Mouse (Mus musculus): Measurements from ENCODE around the gene Spp2. TPM values are rescaled to one million over a fixed set of nuclear protein-coding genes. Genes with fewer than 3 reads are reported as not detected.

Gene Spp2
- polyA plus RNA-seq, 1 experiment from 2014 or later: 8.6 TPM

DNA sequence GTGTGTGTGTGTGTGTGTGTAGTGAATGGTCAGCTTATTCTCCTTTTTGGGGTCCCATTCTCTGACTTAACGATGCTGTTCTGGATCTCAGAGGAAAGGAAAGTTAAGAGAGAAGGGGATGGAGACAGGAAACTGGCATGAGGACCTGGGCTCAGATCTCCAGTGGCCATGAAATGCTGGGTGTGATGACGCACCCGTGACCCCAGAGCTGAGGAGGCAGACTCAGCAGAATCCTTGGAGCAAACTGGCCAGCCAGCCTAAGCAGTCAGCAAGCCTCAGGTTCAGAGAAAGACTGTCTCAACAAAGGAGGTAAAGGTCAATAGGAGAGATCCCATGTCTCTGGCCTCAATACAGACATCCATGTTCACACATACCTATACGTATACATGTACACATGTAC lies 63.0 kb downstream of the Spp2 start:
- 85% methylated on average over 4 of the region's 4 CpGs for WGBS
- no peak for ATAC-seq (ENCODE audit: low FRiP score, low TSS enrichment)

DNA sequence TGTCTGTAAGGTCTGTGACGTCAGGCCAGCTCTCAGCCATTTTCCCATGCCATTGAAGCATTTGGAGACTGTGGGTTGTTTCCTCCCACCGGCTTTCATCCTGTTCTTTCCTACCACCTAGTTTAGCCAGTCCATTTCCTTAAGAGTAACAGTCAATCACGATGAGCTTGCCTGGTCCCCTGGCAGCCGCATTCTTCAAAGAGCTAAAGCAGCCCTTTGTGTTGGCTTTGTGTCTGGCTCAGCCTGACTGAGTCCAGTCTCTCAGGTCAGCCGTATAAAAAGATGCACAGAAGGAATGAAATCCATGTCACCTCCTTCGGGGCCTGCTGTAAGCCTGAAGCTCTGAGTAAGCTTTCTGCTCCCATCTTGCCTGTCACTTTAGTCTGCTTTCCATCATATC lies 65.5 kb downstream of the Spp2 start:
- Histone ChIP-seq H3K27ac (ENCODE audit: low read depth, low read length) (peak overlapping the region; percentile 62; the same call in 1 of the 2 replicates), H3K36me3 (ENCODE audit: control insufficient read depth, insufficient read depth, low read length) (no peaks in the 10 kb centered on the region), H3K4me1 (ENCODE audit: control insufficient read depth, insufficient read depth, low read length) (peaks cover 52% of the 10 kb centered on the region), H3K9ac (ENCODE audit: low read depth, low read length) (no peak overlapping the region), H3K4me2 (replicated peaks; ENCODE audit: low read depth, low read length) (no peak overlapping the region), H3K4me3 (ENCODE audit: low read length) (no peak overlapping the region), H3K9me3 (ENCODE audit: control insufficient read depth, low read length) (no peaks in the 10 kb centered on the region), H3K27me3 (ENCODE audit: control insufficient read depth, insufficient read depth, low read length) (no peaks in the 10 kb centered on the region)
- 34% methylated on average over 6 of the region's 6 CpGs for WGBS
- no peak for ATAC-seq (ENCODE audit: low FRiP score, low TSS enrichment)

More for the DNA sequence above, 63.0 kb downstream of the Spp2 start:
- no peak overlapping the region for H3K4me3 ChIP-seq (ENCODE audit: low read length)
- no peaks in the 10 kb centered on the region for H3K9me3 ChIP-seq (ENCODE audit: control insufficient read depth, low read length)
- no peak overlapping the region for H3K4me2 ChIP-seq (replicated peaks; ENCODE audit: low read depth, low read length)
- no peak overlapping the region for H3K9ac ChIP-seq (ENCODE audit: low read depth, low read length)
- no peak overlapping the region for H3K27ac ChIP-seq (ENCODE audit: low read depth, low read length)
- H3K4me1 ChIP-seq (ENCODE audit: control insufficient read depth, insufficient read depth, low read length): peaks cover 28% of the 10 kb centered on the region
- no peaks in the 10 kb centered on the region for H3K36me3 ChIP-seq (ENCODE audit: control insufficient read depth, insufficient read depth, low read length)
- H3K27me3 ChIP-seq (ENCODE audit: control insufficient read depth, insufficient read depth, low read length): no peaks in the 10 kb centered on the region

DNA sequence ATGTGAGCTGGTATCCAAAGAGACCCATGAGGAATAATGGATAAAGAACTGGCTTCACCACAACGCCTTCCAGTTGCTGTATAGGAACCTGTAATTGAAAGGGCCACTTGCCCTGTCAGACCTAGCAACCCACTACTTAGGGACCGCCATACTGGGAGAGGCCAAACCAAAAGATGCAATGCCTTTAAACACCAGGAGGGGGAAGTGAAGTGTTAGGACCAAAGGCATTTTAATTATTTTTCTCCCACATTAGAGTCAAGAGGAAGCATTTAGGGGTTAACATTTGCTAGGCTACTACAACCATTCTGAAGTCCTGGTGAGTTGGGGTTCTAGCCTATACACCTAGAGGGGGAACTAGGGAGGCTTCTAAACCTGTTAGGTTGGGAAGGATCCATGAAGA lies 67.1 kb downstream of the Spp2 start:
- no peaks in the 10 kb centered on the region for H3K36me3 ChIP-seq (ENCODE audit: control insufficient read depth, insufficient read depth, low read length)
- ATAC-seq (ENCODE audit: low FRiP score, low TSS enrichment): no peak
- WGBS: 80% methylated on average over 2 of the region's 2 CpGs
- peak overlapping the region; percentile 91 for H3K27ac ChIP-seq (ENCODE audit: low read depth, low read length)
- no peak overlapping the region for H3K4me2 ChIP-seq (replicated peaks; ENCODE audit: low read depth, low read length)
- no peak overlapping the region for H3K4me3 ChIP-seq (ENCODE audit: low read length)
- no peaks in the 10 kb centered on the region for H3K27me3 ChIP-seq (ENCODE audit: control insufficient read depth, insufficient read depth, low read length)
- H3K9ac ChIP-seq (ENCODE audit: low read depth, low read length): no peak overlapping the region
- peaks cover 56% of the 10 kb centered on the region for H3K4me1 ChIP-seq (ENCODE audit: control insufficient read depth, insufficient read depth, low read length)
- no peaks in the 10 kb centered on the region for H3K9me3 ChIP-seq (ENCODE audit: control insufficient read depth, low read length)

DNA sequence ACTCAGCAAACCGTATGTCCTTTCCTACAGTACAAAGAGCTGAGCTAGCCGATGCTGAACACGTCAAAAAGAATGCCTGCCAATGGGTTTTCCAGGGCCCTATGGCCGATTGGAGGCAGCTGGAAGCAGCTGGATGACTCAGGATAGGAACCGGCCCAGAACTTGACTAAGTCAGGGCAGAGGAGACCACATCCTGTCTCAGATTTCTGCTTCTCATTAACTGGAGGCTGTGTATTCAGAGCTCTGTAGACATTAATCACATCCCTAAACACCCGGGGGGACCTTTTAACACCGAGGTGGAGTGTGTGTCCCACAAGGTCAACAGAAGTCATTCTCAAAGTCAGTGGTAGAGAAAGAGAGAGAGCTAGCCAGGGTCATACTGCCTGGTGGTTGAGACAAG lies 67.8 kb downstream of the Spp2 start:
- Histone ChIP-seq H3K4me3 (ENCODE audit: low read length) (no peak overlapping the region), H3K9ac (ENCODE audit: low read depth, low read length) (no peak overlapping the region), H3K4me2 (replicated peaks; ENCODE audit: low read depth, low read length) (no peak overlapping the region), H3K27me3 (ENCODE audit: control insufficient read depth, insufficient read depth, low read length) (no peaks in the 10 kb centered on the region), H3K27ac (ENCODE audit: low read depth, low read length) (peak overlapping the region; percentile 91), H3K4me1 (ENCODE audit: control insufficient read depth, insufficient read depth, low read length) (peaks cover 56% of the 10 kb centered on the region), H3K36me3 (ENCODE audit: control insufficient read depth, insufficient read depth, low read length) (no peaks in the 10 kb centered on the region), H3K9me3 (ENCODE audit: control insufficient read depth, low read length) (no peaks in the 10 kb centered on the region)
- ATAC-seq (ENCODE audit: low FRiP score, low TSS enrichment): peak; percentile 72
- WGBS: 2% methylated on average over 7 of the region's 7 CpGs

DNA sequence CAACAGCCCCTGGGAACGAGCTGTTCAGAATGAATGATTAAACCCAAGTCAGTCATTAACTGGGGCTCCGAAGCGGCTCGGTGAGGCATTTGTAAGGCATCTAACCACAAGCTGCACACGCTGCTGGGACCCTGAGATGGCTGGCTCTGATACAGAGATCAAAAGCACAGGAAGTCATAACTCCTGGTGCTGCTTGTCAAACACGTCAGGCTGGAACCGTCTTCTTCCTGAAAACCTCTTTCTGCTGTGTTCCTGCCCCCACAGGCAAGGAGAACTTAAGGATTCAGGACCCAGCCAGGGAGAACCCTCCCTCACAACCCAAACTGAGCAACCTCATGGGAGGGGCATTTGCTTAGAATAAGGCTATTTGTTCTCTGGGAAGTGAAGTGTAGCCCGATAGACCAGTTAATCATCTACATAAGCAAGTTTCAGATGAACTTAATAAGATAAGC lies 68.8 kb downstream of the Spp2 start:
- H3K9me3 ChIP-seq (ENCODE audit: control insufficient read depth, low read length): no peaks in the 10 kb centered on the region
- H3K27ac ChIP-seq (ENCODE audit: low read depth, low read length): peak overlapping the region; percentile 91
- H3K4me3 ChIP-seq (ENCODE audit: low read length): no peak overlapping the region
- peaks cover 52% of the 10 kb centered on the region for H3K4me1 ChIP-seq (ENCODE audit: control insufficient read depth, insufficient read depth, low read length)
- H3K27me3 ChIP-seq (ENCODE audit: control insufficient read depth, insufficient read depth, low read length): no peaks in the 10 kb centered on the region
- H3K36me3 ChIP-seq (ENCODE audit: control insufficient read depth, insufficient read depth, low read length): no peaks in the 10 kb centered on the region
- no peak overlapping the region for H3K9ac ChIP-seq (ENCODE audit: low read depth, low read length)
- WGBS: 2% methylated on average over 8 of the region's 8 CpGs
- ATAC-seq (ENCODE audit: low FRiP score, low TSS enrichment): peak; percentile 89
- H3K4me2 ChIP-seq (replicated peaks; ENCODE audit: low read depth, low read length): no peak overlapping the region

Other genes starting within 250 kb of the Spp2 start
- not detected in 2 replicates for gene Ugt1a5, start 240.9 kb upstream of the Spp2 start, polyA plus RNA-seq (2014; fragmentation: Nextera tagmentation; extraction: Ambion mirVana)
- 1.5 and 7.3 TPM in 2 replicates for gene Ugt1a2, start 206.4 kb upstream of the Spp2 start, polyA plus RNA-seq (2014; fragmentation: Nextera tagmentation; extraction: Ambion mirVana)
- gene Dnajb3, start 201.2 kb upstream of the Spp2 start, polyA plus RNA-seq (2014; fragmentation: Nextera tagmentation; extraction: Ambion mirVana): 9.6 and 12.7 TPM in 2 replicates
- 0.30 and 0.61 TPM in 2 replicates for gene Ugt1a1, start 195.0 kb upstream of the Spp2 start, polyA plus RNA-seq (2014; fragmentation: Nextera tagmentation; extraction: Ambion mirVana)
- gene Mroh2a, start 180.0 kb upstream of the Spp2 start, polyA plus RNA-seq (2014; fragmentation: Nextera tagmentation; extraction: Ambion mirVana): 1.4 TPM in 2 replicates
- gene Hjurp, start 129.3 kb upstream of the Spp2 start, polyA plus RNA-seq (2014; fragmentation: Nextera tagmentation; extraction: Ambion mirVana): 98.2 and 175 TPM in 2 replicates
- gene Trpm8, start 129.3 kb upstream of the Spp2 start, polyA plus RNA-seq (2014; fragmentation: Nextera tagmentation; extraction: Ambion mirVana): not detected in 2 replicates
- gene Glrp1, start 103.1 kb downstream of the Spp2 start, polyA plus RNA-seq (2014; fragmentation: Nextera tagmentation; extraction: Ambion mirVana): 0.11 TPM in 1 of 2 replicates, not detected in the other

Measured in kidney, embryonic 14.5 days (tissue).